Mouse (Mus musculus) stomach, embryonic 15.5 days (tissue): ENCODE measurements at regions not wholly inside any gene's neighbourhood (a gene's known extent, or its start where the extent isn't known, plus 50 kb on each side); places are given as distances from the start of the nearest gene placed in this dataset.
"Not testable (repeated sequence)": the region's sequence is repeated elsewhere in the genome, so short reads cannot be mapped to it uniquely, and the experiment has no call there.

ENCODE experiments used
- ATAC-seq: fragments of 200-750 bp; cut with Nextera tagmentation; 2 replicates; pipeline ENCODE4 v1.8.0; 2017; ENCODE audit warnings: low read depth, moderate number of reproducible peaks, moderate TSS enrichment; ENCODE audit not compliant: insufficient read depth, low FRiP score
- H3K27ac ChIP-seq: fragments of 300-500 bp; sonication (generic); 2 replicates; pipeline ENCODE4 v1.5.1; 2015; ENCODE audit warnings: mild to moderate bottlenecking, inconsistent platforms
- H3K27me3 ChIP-seq: fragments of 300-500 bp; sonication (generic); replicated peaks from 2 replicates; pipeline ENCODE4 v1.6.1; 2015; ENCODE audit warnings: inconsistent platforms
- H3K36me3 ChIP-seq: fragments of 300-500 bp; sonication (generic); 2 replicates; pipeline ENCODE4 v1.6.1; 2015; ENCODE audit warnings: inconsistent platforms
- H3K4me1 ChIP-seq: fragments of 300-500 bp; sonication (generic); 2 replicates; pipeline ENCODE4 v1.6.1; 2015; ENCODE audit warnings: inconsistent platforms
- H3K4me2 ChIP-seq: fragments of 300-500 bp; sonication (generic); 2 replicates; pipeline ENCODE4 v1.6.1; 2015; ENCODE audit warnings: mild to moderate bottlenecking, inconsistent platforms
- H3K4me3 ChIP-seq: fragments of 300-500 bp; sonication (generic); replicated peaks from 2 replicates; pipeline ENCODE4 v1.5.1; 2015; ENCODE audit warnings: inconsistent platforms
- H3K9ac ChIP-seq: fragments of 300-500 bp; sonication (generic); 2 replicates; pipeline ENCODE4 v1.6.1; 2015; ENCODE audit warnings: inconsistent platforms
- H3K9me3 ChIP-seq: fragments of 300-500 bp; sonication (generic); 2 replicates; pipeline ENCODE4 v1.6.1; 2016; ENCODE audit warnings: inconsistent platforms
- WGBS: fragments of 180-500 bp; shearing (Covaris S2); methylation state at CpG from one replicate; pipeline ENCODE4 v1.1.7; 2015; 5-methylcytosine and 5-hydroxymethylcytosine counted together

DNA sequence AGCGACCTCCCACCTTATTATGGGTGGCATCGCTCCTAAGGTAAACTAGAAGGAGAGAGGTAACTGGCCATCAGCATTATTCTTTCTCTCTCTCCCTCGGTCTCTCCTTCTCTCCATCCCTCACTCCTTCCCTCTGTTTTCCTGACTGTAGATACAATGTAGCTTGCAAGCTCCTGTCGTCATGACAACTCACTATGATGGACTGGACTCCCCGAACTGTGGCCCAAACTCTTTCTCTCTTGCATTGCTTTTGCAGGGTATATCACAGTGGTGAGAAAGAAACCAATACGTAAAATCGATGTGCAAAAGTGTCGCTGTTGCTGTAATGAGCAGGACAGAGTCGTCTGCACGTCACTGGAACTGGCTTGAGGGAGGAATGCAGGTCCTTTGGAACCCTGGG is 177.5 kb upstream of the Plcz1 start:
- ATAC-seq, result no peak
- Histone ChIP-seq H3K27me3 (no peaks in the 10 kb centered on the region), H3K9ac (no peak overlapping the region), H3K36me3 (no peaks in the 10 kb centered on the region), H3K27ac (no peak overlapping the region), H3K4me3 (no peak overlapping the region), H3K4me1 (no peaks in the 10 kb centered on the region), H3K4me2 (no peak overlapping the region), H3K9me3 (no peaks in the 10 kb centered on the region)
- WGBS, result 88% methylated on average over 10 of the region's 10 CpGs

DNA sequence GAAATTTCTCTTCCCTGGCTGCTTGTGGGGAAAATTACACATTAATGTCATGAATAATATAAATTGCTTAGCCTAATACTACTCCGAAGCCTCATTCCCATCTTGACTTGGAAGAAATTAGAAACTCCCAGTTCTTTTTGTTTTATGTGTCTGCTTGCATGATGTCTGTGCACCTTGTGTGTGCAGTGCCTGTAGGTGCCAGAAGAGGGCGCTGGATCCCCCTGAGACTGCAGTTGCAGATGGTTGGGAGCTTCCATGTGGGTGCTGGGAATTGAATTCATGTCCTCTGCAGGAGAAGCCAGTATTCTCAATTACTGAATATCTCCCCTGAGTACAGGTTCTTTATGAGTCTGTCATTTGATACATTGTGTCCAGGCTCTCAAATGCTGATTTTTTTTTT is 171.1 kb upstream of the Plcz1 start:
- Histone ChIP-seq H3K27ac (no peak overlapping the region), H3K9me3 (no peaks in the 10 kb centered on the region), H3K4me3 (no peak overlapping the region), H3K9ac (no peak overlapping the region), H3K4me1 (no peaks in the 10 kb centered on the region), H3K27me3 (no peaks in the 10 kb centered on the region), H3K36me3 (no peaks in the 10 kb centered on the region), H3K4me2 (no peak overlapping the region)
- 68% methylated on average over 2 of the region's 2 CpGs for WGBS
- ATAC-seq, result no peak

DNA sequence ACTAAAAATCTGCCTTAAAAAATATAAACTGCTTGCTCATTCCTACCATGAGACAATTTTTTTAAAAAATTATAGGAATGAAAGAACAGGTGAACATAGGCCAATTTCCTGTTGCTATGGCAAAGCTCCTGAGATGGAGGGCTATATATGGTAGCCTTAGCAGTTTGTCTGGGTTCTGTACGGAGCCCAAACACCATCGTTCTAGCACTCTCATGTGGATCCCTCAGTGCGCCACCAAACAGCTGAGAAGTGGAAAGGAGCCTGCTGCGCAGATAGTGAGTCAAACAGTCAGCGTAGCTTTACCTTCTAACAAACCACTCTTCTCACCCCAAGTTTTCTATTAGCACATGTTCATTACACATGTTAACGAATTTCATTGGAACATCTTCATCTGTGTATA is 168.9 kb upstream of the Plcz1 start:
- no peaks in the 10 kb centered on the region for H3K9me3 ChIP-seq
- no peak for ATAC-seq
- WGBS, result 96% methylated on average over 6 of the region's 6 CpGs
- H3K27ac ChIP-seq, result no peak overlapping the region
- H3K4me3 ChIP-seq, result no peak overlapping the region
- no peak overlapping the region for H3K9ac ChIP-seq
- no peaks in the 10 kb centered on the region for H3K36me3 ChIP-seq
- no peak overlapping the region for H3K4me2 ChIP-seq
- H3K4me1 ChIP-seq, result no peaks in the 10 kb centered on the region
- H3K27me3 ChIP-seq, result no peaks in the 10 kb centered on the region

DNA sequence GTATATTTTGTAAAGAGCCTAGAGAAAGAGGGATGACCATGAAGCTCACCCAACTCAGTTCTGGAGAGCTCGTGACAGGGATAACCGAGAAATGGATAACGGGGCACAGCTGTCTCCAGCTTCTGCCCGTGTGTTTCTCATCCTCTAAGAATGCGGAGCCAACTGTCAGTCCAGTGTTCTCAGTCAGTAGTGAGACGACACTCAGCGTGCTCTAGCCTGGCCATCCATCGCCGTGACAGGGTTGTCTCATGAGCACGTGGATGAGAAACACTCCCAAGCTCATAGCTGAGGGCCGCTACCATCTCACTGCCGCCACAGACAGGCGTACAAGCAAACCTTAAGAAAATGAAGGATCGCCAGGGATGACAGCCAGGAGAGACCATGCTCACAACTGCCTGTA is 167.8 kb upstream of the Plcz1 start:
- WGBS, result 56% methylated on average over 14 of the region's 14 CpGs
- no peak overlapping the region for H3K9ac ChIP-seq
- no peak overlapping the region for H3K4me2 ChIP-seq
- no peaks in the 10 kb centered on the region for H3K9me3 ChIP-seq
- H3K27me3 ChIP-seq, result no peaks in the 10 kb centered on the region
- H3K27ac ChIP-seq, result no peak overlapping the region
- H3K36me3 ChIP-seq, result no peaks in the 10 kb centered on the region
- H3K4me1 ChIP-seq, result no peaks in the 10 kb centered on the region
- H3K4me3 ChIP-seq, result no peak overlapping the region
- no peak for ATAC-seq

DNA sequence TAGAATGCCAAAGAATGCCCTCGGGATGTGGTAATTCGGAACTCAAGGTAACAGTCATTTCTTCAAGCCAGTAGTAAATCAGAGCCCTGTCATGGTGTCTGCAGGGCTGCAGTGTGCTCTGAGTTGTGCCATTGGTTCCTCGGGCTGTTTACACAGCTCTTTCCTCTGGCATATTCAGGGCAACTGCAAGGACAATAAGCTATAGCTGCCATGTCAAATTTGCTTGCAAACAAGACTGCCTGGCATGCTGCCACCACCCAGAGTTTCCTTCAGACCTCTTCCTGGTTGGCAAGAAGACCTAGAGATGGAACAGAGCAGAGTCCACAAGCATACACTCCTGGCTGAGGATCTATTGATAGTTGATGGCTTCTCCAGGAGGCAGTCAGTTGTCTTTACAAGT is 167.1 kb upstream of the Plcz1 start:
- ATAC-seq, result no peak
- no peaks in the 10 kb centered on the region for H3K4me1 ChIP-seq

DNA sequence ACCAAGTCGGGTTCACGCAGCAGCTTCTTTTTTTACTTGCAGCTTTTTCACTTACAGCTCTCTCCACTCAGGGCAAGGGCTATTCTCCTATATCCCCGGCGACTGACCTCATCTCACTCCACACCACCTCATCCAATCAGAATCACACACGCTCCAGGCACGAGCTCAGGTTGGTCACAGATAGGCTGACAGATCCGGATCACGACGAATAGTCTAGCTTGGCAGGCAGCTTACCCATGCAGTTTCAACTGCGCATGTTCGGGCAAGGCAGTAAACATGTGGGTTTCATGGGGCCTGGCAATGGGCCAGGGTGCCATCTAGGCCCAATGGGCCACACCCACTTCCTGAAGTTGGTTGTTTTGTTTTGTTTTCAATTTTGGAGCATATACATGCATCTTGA is 165.4 kb upstream of the Plcz1 start:
- ATAC-seq, H3K9ac ChIP-seq, H3K9me3 ChIP-seq, H3K4me3 ChIP-seq, H3K36me3 ChIP-seq, H3K4me1 ChIP-seq, H3K27me3 ChIP-seq, H3K4me2 ChIP-seq, H3K27ac ChIP-seq: not testable (repeated sequence)
- 87% methylated on average over 11 of the region's 11 CpGs for WGBS

More for the DNA sequence above, 167.1 kb upstream of the Plcz1 start:
- Histone ChIP-seq H3K4me2 (no peak overlapping the region), H3K27me3 (no peaks in the 10 kb centered on the region), H3K27ac (no peak overlapping the region), H3K9ac (no peak overlapping the region), H3K9me3 (no peaks in the 10 kb centered on the region), H3K36me3 (no peaks in the 10 kb centered on the region), H3K4me3 (no peak overlapping the region)
- WGBS, result 77% methylated on average over 3 of the region's 3 CpGs

DNA sequence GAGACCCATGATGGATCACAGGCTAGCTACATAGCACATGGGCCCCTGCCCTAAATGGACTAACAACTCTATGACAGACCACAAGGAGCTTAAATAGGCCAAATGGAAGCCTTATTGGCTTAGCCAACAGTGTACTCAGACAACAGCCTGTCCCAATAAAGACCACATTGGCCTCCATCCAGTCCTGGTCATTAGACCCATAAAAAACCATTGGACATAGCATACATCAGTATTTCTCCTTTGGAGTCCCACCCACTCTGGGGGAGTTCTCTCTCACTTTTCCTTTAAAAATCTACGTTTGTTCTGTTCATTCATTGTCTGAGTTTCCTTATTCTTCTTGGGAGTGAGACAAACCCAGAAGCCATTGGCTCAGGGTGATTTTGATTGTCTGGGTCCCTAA is 160.1 kb upstream of the Plcz1 start:
- H3K9ac ChIP-seq, result no peak overlapping the region
- no peaks in the 10 kb centered on the region for H3K36me3 ChIP-seq
- no peaks in the 10 kb centered on the region for H3K9me3 ChIP-seq
- no peak for ATAC-seq
- WGBS, result 58% methylated on average over 1 of the region's 1 CpGs
- no peaks in the 10 kb centered on the region for H3K4me1 ChIP-seq
- no peak overlapping the region for H3K27ac ChIP-seq
- no peak overlapping the region for H3K4me3 ChIP-seq
- no peak overlapping the region for H3K4me2 ChIP-seq
- H3K27me3 ChIP-seq, result no peaks in the 10 kb centered on the region

DNA sequence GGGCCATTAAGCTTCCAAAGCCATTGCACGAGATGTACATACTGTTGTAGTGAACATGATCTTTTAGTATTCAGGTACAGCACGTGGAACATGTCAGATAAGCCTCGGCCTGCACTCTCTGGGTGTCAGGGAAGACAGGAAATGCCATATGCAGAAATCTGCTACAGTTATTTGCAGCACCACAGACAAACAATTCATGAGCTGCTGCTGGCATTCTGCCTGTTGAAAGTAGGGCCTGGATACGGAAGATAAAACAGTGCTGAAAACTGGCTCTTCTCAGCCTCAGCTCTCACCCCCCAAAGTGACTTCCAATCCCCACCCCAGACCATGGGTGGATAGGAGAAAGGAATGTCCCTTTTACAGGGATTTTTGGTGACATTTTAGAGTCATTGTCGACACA is 159.1 kb upstream of the Plcz1 start:
- Histone ChIP-seq H3K4me3 (no peak overlapping the region), H3K27ac (no peak overlapping the region), H3K9me3 (no peaks in the 10 kb centered on the region), H3K9ac (no peak overlapping the region), H3K27me3 (no peaks in the 10 kb centered on the region), H3K4me2 (no peak overlapping the region), H3K36me3 (no peaks in the 10 kb centered on the region), H3K4me1 (no peaks in the 10 kb centered on the region)
- ATAC-seq, result no peak
- WGBS, result 62% methylated on average over 5 of the region's 5 CpGs

DNA sequence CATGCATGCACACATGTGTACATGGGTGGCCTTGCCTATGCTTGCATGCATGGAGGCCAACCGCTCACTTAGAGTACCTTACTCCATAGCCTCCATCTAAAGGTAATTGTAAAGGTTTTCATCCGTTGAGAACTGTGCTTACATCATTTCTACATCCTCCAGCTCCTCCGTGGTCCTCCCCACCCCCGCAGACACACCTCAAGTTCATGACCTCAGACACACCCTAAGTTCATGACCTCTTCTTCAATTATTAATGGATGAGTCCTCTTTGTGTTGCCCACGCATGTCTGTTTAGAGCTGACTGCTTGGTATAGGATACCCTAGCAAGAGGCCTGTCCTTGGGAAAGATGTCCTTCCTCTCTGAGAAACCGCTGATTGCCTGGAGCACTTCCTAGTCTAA is 156.8 kb upstream of the Plcz1 start:
- H3K4me1 ChIP-seq, result no peaks in the 10 kb centered on the region
- no peak overlapping the region for H3K4me2 ChIP-seq
- H3K9ac ChIP-seq, result no peak overlapping the region
- H3K27me3 ChIP-seq, result no peaks in the 10 kb centered on the region
- no peaks in the 10 kb centered on the region for H3K36me3 ChIP-seq
- H3K27ac ChIP-seq, result no peak overlapping the region
- WGBS, result 73% methylated on average over 6 of the region's 6 CpGs
- no peaks in the 10 kb centered on the region for H3K9me3 ChIP-seq
- ATAC-seq, result no peak
- H3K4me3 ChIP-seq, result no peak overlapping the region

DNA sequence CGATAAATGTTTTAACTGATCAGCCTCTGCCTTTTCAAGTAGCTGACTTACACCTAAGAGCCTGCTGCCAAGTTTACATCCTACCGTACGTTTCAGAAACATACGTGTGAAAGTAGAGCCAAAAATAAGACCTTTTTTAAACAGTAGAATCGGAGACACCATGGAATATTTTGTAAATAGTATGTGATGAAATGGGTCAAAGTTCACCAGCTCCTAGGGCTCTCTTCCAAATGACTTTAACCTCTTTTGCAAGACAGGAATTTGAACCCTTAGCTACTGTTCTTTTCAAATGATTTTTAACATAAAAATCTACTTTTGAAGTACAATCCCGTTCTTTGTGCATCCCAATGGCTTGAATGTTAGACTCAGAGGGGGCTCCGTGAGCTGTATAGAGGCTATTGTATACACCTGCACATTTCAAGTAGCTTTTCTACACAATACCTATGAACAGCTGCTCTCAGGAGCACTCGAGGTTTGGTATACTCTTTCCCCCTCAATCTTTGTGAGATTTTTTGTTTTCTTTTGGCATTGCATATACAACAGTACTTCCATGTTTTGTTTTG is 155.9 kb upstream of the Plcz1 start:
- H3K9ac ChIP-seq, result no peak overlapping the region
- WGBS, result 55% methylated on average over 8 of the region's 8 CpGs
- no peaks in the 10 kb centered on the region for H3K4me1 ChIP-seq
- no peak overlapping the region for H3K4me3 ChIP-seq
- H3K27me3 ChIP-seq, result no peaks in the 10 kb centered on the region
- no peak for ATAC-seq
- H3K9me3 ChIP-seq, result no peaks in the 10 kb centered on the region
- no peak overlapping the region for H3K27ac ChIP-seq
- no peak overlapping the region for H3K4me2 ChIP-seq
- no peaks in the 10 kb centered on the region for H3K36me3 ChIP-seq

DNA sequence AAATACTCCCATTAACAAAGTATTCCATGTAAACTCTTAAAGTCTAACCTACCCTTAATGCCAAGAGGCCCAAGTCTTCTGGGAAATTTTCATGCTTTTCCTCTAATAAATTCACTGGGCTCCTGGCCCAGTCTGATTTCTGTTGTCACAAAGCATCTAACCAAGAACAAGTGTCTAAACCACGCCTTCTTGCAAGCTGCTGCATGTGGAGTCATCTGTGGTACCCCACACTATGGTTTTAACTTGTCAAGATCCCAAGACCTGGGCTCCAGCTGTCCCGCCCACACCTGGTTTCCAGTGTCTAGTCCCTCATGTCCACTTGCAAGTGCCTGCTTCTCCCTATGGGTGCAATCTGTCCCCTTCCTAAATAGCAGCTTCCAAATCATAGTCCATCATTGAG is 153.0 kb upstream of the Plcz1 start:
- Histone ChIP-seq H3K36me3 (no peaks in the 10 kb centered on the region), H3K4me2 (no peak overlapping the region), H3K4me3 (no peak overlapping the region), H3K27me3 (no peaks in the 10 kb centered on the region), H3K4me1 (no peaks in the 10 kb centered on the region), H3K9me3 (no peaks in the 10 kb centered on the region), H3K9ac (no peak overlapping the region), H3K27ac (no peak overlapping the region)
- WGBS, result 94% methylated on average over 2 of the region's 2 CpGs
- ATAC-seq, result no peak

DNA sequence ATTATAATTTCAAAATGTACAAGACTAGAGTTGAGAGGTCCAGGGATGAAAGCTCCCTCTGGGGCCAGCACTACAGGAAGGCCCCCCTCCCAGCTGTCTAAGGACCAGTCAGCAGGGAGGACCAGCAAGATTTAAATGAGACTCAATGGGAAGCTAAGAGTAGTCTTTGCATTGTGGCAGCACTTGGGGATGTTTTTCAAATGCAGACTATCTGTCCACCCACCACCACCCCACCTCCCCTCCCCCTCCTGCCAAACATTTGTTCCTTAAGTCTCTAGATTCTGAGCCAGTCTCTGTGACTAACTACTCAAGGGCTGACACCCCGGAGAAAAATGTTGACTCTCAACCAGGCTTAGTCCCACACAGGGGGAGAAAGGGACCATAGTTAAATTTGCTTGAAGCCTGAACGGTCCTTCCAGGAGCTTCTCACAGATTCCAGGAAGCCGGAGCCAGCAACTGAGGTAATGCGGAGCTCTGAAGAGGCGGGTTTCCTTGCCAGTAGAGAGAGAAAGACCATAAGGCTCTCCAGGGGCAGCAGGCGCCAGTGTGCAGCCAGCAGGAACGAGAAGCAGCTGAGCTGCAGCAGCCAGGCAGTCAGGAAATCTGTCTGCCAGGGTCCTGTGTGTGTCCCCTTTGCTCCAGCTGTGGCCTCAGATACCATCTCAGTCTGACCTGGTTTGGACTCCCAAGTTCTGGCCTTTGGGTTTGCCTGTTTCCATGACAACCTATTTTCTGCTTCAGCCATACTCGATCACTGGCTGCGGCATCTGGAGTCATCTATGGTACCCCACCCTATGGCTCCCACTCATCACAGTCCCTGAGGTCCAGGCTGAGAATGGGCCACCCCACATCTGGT is 152.1 kb upstream of the Plcz1 start:
- no peak overlapping the region for H3K9ac ChIP-seq

More for the DNA sequence above, 152.1 kb upstream of the Plcz1 start:
- Histone ChIP-seq H3K4me2 (no peak overlapping the region), H3K36me3 (no peaks in the 10 kb centered on the region), H3K27me3 (no peaks in the 10 kb centered on the region), H3K9me3 (no peaks in the 10 kb centered on the region), H3K4me3 (no peak overlapping the region), H3K27ac (no peak overlapping the region), H3K4me1 (no peaks in the 10 kb centered on the region)
- ATAC-seq, result no peak; the same call in 1 of the 2 replicates
- 47% methylated on average over 9 of the region's 9 CpGs for WGBS
